Mouse (Mus musculus): ENCODE data around the gene Gsc. TPM values are rescaled to one million over a fixed set of nuclear protein-coding genes. Genes with fewer than 3 reads are reported as not detected.

Gsc gene
- total RNA-seq (2014; rRNA removed) (1.5 TPM in 1 of 2 replicates, not detected in the other), polyA plus RNA-seq (2015; fragmentation: Nextera tagmentation; extraction: Ambion mirVana) (0.11 TPM in 1 of 2 replicates, not detected in the other)

GRCm38 (mm10) chr12:104472601-104473424 is at the start of gene Gsc:
Gene Gsc, minus strand, starts transcription at chr12:104473330.
- peak; percentile 39 for DNase-seq
- Histone ChIP-seq H3K4me1 (ENCODE audit: insufficient read depth) (no peaks in the 10 kb centered on the region), H3K27ac (ENCODE audit: low read depth, low read length) (no peak within 1 kb of the TSS), H3K9me3 (ENCODE audit: low read length) (no peaks in the 10 kb centered on the region), H3K4me2 (ENCODE audit: low read depth) (peak within 1 kb of the TSS; percentile 58), H3K9ac (no peak within 1 kb of the TSS), H3K27me3 (ENCODE audit: insufficient read depth, low read length) (peaks cover 59% of the 10 kb centered on the region), H3K36me3 (ENCODE audit: insufficient read depth) (no peaks in the 10 kb centered on the region), H3K4me3 (ENCODE audit: low read depth, low read length) (peak within 1 kb of the TSS; percentile 37)
- peak; percentile 32 for ATAC-seq
- WGBS: 2% methylated on average over 91 of the region's 97 CpGs
- no peak for TF ChIP-seq CTCF (IDR thresholded peaks at IDR 0.05; ENCODE audit: low read depth)

- ATAC-seq: no peak
- H3K4me1 ChIP-seq (ENCODE audit: insufficient read depth): no peaks in the 10 kb centered on the region
- 96% methylated on average over 5 of the region's 5 CpGs for WGBS
Measured at GRCm38 (mm10) chr12:104519721-104520120, 46.6 kb upstream of the Gsc start.

GRCm38 (mm10) chr12:104507911-104508310 is 34.8 kb upstream of the Gsc start:
- no peak for DNase-seq
- H3K27me3 ChIP-seq (ENCODE audit: insufficient read depth, low read length): no peaks in the 10 kb centered on the region
- H3K4me1 ChIP-seq (ENCODE audit: insufficient read depth): no peaks in the 10 kb centered on the region
- no peak for ATAC-seq
- no peaks in the 10 kb centered on the region for H3K9me3 ChIP-seq (ENCODE audit: low read length)
- H3K36me3 ChIP-seq (ENCODE audit: insufficient read depth): no peaks in the 10 kb centered on the region
- H3K4me2 ChIP-seq (ENCODE audit: low read depth): no peak overlapping the region
- 36% methylated on average over 7 of the region's 7 CpGs for WGBS
- H3K27ac ChIP-seq (ENCODE audit: low read depth, low read length): no peak overlapping the region
- no peak overlapping the region for H3K9ac ChIP-seq
- no peak for TF ChIP-seq CTCF (IDR thresholded peaks at IDR 0.05; ENCODE audit: low read depth)
- no peak overlapping the region for H3K4me3 ChIP-seq (ENCODE audit: low read depth, low read length)

More at GRCm38 (mm10) chr12:104519721-104520120, 46.6 kb upstream of the Gsc start:
- Histone ChIP-seq H3K4me2 (ENCODE audit: low read depth) (no peak overlapping the region), H3K27me3 (ENCODE audit: insufficient read depth, low read length) (no peaks in the 10 kb centered on the region), H3K27ac (ENCODE audit: low read depth, low read length) (no peak overlapping the region), H3K9ac (no peak overlapping the region), H3K9me3 (ENCODE audit: low read length) (peaks cover 4% of the 10 kb centered on the region), H3K36me3 (ENCODE audit: insufficient read depth) (no peaks in the 10 kb centered on the region), H3K4me3 (ENCODE audit: low read depth, low read length) (no peak overlapping the region)
- DNase-seq: no peak
- no peak for TF ChIP-seq CTCF (IDR thresholded peaks at IDR 0.05; ENCODE audit: low read depth)

- no peak overlapping the region for H3K4me2 ChIP-seq (ENCODE audit: low read depth)
- no peaks in the 10 kb centered on the region for H3K27me3 ChIP-seq (ENCODE audit: insufficient read depth, low read length)
- no peaks in the 10 kb centered on the region for H3K36me3 ChIP-seq (ENCODE audit: insufficient read depth)
- no peak for TF ChIP-seq CTCF (IDR thresholded peaks at IDR 0.05; ENCODE audit: low read depth)
- DNase-seq (no peak), ATAC-seq (no peak)
- no peaks in the 10 kb centered on the region for H3K9me3 ChIP-seq (ENCODE audit: low read length)
- WGBS: 46% methylated on average over 6 of the region's 6 CpGs
- H3K4me1 ChIP-seq (ENCODE audit: insufficient read depth): no peaks in the 10 kb centered on the region
- no peak overlapping the region for H3K9ac ChIP-seq
- no peak overlapping the region for H3K4me3 ChIP-seq (ENCODE audit: low read depth, low read length)
- H3K27ac ChIP-seq (ENCODE audit: low read depth, low read length): no peak overlapping the region
Measured at GRCm38 (mm10) chr12:104492009-104492408, 18.9 kb upstream of the Gsc start.

GRCm38 (mm10) chr12:104486205-104486604 is 13.1 kb upstream of the Gsc start:
- DNase-seq: no peak
- no peak overlapping the region for H3K4me2 ChIP-seq (ENCODE audit: low read depth)
- H3K4me1 ChIP-seq (ENCODE audit: insufficient read depth): no peaks in the 10 kb centered on the region
- H3K36me3 ChIP-seq (ENCODE audit: insufficient read depth): no peaks in the 10 kb centered on the region
- no peaks in the 10 kb centered on the region for H3K9me3 ChIP-seq (ENCODE audit: low read length)
- WGBS: 59% methylated on average over 8 of the region's 8 CpGs
- no peaks in the 10 kb centered on the region for H3K27me3 ChIP-seq (ENCODE audit: insufficient read depth, low read length)
- H3K9ac ChIP-seq: no peak overlapping the region
- no peak for ATAC-seq
- no peak overlapping the region for H3K27ac ChIP-seq (ENCODE audit: low read depth, low read length)
- H3K4me3 ChIP-seq (ENCODE audit: low read depth, low read length): no peak overlapping the region
- TF ChIP-seq CTCF (IDR thresholded peaks at IDR 0.05; ENCODE audit: low read depth): no peak

- H3K4me1 ChIP-seq (ENCODE audit: insufficient read depth): no peaks in the 10 kb centered on the region
- no peaks in the 10 kb centered on the region for H3K36me3 ChIP-seq (ENCODE audit: insufficient read depth)
- H3K9me3 ChIP-seq (ENCODE audit: low read length): no peaks in the 10 kb centered on the region
- DNase-seq (no peak), ATAC-seq (no peak)
- WGBS: 22% methylated on average over 3 of the region's 3 CpGs
- H3K27me3 ChIP-seq (ENCODE audit: insufficient read depth, low read length): peaks cover 3% of the 10 kb centered on the region
- H3K4me2 ChIP-seq (ENCODE audit: low read depth): no peak overlapping the region
- no peak overlapping the region for H3K27ac ChIP-seq (ENCODE audit: low read depth, low read length)
- H3K9ac ChIP-seq: no peak overlapping the region
- no peak for TF ChIP-seq CTCF (IDR thresholded peaks at IDR 0.05; ENCODE audit: low read depth)
- H3K4me3 ChIP-seq (ENCODE audit: low read depth, low read length): no peak overlapping the region
Measured at GRCm38 (mm10) chr12:104485161-104485560, 12.0 kb upstream of the Gsc start.

GRCm38 (mm10) chr12:104481007-104481406 is 7.9 kb upstream of the Gsc start:
- ATAC-seq: no peak
- no peak overlapping the region for H3K9ac ChIP-seq
- no peak for DNase-seq
- no peak overlapping the region for H3K27ac ChIP-seq (ENCODE audit: low read depth, low read length)
- H3K4me2 ChIP-seq (ENCODE audit: low read depth): no peak overlapping the region
- 75% methylated on average over 10 of the region's 10 CpGs for WGBS
- no peaks in the 10 kb centered on the region for H3K9me3 ChIP-seq (ENCODE audit: low read length)
- no peak for TF ChIP-seq CTCF (IDR thresholded peaks at IDR 0.05; ENCODE audit: low read depth)
- peaks cover 34% of the 10 kb centered on the region for H3K27me3 ChIP-seq (ENCODE audit: insufficient read depth, low read length)
- H3K36me3 ChIP-seq (ENCODE audit: insufficient read depth): no peaks in the 10 kb centered on the region
- no peaks in the 10 kb centered on the region for H3K4me1 ChIP-seq (ENCODE audit: insufficient read depth)
- no peak overlapping the region for H3K4me3 ChIP-seq (ENCODE audit: low read depth, low read length)
